Mouse (Mus musculus) kidney, adult 18-20 months (tissue): Measurements from ENCODE around the gene Apex2.
A peak's percentile ranks its signal among the peaks of the same experiment; 100 is the strongest.
"Not testable (repeated sequence)": the region's sequence is repeated elsewhere in the genome, so short reads cannot be mapped to it uniquely, and the experiment has no call there.

Experiments used
- DNase-seq: peaks from one replicate; pipeline ENCODE4 v3.0.0; 2021

The Apex2 gene

DNA sequence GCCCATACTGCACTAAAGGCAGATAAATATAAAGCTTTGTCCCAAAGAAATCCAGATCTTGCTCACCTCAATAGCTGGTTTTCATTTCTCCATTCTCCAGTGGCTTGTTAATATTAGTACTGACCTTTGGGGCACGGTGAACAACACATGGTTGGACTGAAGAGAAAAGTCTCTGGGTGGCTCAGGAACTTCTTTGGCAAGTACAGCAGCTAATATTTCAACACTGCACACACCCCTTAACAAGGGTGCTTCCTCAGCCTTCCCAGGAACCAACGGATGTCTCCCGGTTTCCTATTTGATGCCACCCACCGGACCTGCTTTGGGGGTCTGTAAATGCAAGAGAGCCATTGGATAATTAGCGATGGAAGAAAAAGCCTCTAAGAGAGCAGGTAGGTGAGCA, at the start of gene Apex2:
TSS of gene Apex2 (minus strand) at position 173 of the 400 bp plus-strand sequence.
- DNase-seq: no peak

DNA sequence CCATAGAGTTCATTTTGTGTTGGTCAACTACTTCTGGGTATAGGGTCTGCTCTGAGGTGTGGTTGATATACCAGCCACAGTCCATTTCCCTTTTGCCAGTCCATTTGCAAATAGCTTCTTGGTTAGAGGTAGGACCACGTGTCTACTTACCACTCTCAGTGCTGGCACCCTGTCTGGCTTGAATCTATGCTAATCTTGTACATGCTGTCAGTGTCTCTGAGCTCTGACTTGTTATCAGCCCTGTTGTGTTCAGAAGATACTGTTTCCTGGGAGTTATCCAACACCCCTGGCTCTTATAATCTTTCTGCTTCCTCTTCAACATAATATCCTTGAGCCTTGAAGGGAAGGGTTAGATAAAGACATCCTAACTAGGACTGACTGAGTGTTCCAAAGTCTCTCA, 46.8 kb upstream of the Apex2 start:
- DNase-seq: no peak

DNA sequence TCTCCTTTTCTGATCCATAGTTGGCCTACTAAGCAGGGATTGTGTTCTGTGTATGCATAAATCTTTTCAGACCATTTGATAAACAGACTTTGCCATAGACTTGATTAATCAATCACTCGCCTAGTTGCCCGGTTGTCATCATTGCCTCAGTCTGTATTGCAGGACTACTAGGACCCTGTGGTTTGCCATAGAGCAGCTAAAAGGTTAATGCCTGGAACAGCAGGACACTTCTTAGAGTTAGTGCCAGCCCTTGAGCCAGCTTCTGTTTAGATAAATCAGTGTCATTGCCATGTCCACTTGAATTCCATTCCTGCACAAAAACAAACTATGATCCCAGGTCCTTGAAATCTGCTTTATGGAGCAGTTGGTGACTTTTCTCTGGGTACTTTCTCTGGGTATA, 9.2 kb upstream of the Apex2 start:
- DNase-seq: no peak

DNA sequence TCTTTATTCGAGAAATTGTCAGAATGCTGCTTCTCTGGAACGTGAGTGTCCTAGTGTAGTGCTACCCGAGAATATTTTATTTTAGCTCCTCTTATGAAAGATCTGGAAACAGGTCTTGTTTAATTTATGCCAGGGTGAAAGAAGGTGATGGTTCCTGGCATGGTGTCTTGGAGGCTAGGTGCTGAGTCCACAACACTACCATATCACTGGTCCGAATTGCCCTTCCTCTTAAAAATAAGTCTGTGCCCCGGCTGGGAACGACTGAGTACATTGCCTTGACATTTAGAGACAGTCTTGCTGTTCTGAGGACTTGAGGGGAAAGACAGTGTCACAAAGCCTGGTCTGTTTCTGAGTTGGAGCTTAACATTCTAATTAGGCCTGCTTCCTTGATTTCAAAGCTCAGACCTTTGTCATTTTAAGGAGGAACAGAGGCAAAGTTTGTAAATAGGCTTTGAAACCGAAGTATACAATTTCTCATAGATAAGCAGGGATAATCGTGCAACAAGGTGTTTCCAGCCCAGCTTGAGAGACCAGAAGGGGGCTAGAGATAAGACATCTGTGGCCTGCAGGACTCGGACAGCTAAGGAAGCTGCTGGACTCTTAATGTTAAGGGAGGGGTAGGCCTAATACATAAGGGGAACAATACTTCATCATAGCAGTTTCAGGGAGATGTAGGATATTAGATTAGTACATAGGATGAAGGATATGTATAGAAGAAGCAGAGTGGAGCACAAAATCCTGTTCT, 5.5 kb upstream of the Apex2 start:
- no peak for DNase-seq

DNA sequence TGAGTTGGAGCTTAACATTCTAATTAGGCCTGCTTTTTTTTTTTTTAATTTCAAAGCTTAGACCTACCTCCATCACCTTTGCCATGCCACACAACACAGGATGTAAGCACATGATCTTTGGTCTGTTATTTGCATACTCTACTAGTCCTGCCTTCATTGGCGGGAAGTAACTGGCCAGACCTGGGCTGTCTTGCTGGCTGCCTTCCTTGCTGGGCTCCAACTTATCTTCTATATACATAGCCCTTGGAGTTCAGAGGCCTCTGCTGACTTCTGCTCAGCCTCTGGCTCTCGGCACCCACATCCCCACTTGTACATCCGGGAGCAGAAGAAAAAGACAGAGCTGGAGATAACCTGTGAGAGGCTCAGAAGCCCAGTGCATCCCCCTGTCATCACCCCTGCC, 4.5 kb upstream of the Apex2 start:
- no peak for DNase-seq

DNA sequence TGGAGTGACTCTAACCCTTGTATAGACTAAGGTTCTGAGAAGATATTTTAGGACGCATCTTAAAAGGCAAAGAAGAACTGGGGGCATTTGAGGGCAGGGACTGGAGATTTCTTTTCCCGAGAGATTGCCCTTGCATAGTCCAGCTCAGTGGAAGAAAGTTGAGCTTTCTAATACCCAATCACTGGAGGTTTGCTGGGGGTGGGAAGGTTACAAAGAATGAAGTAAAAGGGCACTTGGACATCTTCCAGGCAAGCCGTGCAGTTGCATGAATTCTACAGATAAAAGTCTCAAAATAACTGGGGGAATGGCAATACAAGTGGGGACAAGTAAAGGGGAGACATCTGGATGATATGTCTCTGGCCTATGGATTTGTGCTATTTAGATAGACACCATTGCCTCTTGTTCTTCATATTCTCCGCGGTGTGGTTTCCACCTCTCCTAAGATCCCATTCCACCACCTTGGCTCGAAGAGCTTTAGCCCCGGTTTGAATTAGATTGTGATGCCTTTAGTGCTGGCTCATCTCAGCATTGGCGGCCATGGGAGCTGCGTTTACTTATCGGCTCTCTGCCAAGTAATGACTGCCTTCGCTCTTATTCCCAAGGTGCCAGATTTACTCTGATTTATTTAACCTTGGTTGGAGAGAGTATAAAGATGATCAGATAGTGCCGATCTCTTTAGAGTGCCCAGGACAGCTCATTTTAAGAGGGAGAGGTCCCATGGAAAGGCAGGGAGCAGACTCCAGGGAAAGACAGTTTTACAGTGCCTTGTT, 3.8 kb upstream of the Apex2 start:
- DNase-seq: no peak

DNA sequence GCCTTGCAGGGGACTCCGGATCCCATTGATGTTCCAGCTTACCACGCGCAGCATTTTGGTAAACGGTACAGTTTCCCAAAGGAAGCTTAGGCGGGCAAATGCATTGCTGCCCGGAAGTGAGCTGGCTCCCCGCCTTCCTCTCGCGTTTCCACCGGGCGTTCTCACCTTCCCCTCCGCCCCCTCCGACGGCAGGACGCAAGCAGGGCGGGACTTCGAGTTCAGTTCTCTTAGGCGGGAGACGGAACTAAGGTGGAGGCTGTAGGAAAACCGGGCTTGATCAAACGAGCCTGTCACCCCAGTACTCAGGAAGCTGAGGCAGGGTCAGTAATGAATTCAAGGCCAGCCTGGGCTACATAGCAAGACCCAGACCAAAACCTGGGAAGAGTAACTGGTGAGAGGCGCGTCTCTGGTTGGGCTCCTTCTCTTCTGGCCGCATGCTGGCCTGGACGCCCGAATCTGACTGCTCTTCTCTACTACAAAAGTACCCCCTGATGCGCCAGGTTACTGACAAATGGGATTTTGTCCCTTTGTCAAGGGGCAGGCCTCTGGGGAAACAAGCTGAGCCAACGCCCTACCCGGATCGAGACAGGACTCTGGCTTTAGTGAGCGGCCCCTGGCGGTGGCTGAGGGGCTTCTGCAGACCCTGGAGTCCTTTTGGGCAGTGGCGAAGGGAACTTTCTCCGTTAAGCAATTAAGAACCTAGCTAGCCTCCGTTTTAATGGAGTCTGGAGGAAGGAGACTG, 1.5 kb downstream of the Apex2 start, which contains the start of gene Pfkfb1:
TSS of gene Pfkfb1 (plus strand) at position 207 of the 742 bp plus-strand sequence.
- DNase-seq: peak; percentile 82

DNA sequence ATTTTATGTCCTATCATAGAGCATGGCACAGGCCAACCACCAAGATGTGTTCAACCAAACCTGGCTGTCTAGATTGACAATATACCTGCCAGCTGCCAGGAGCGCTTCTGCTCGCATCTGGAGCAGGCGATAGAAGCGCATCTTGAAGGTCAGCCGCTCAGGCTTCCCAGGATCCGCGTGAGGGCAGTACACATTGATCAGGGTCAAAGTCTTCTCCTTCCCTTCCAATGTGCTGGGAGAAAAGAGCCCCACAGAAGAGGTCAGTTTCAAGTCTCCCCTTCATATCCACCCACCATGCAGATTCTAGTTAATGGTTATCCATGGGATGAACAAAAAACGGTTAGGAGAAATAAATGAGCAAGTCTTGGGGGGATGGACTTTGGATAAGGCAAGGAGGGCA, 4.6 kb downstream of the Apex2 start:
- peak; percentile 55 for DNase-seq

DNA sequence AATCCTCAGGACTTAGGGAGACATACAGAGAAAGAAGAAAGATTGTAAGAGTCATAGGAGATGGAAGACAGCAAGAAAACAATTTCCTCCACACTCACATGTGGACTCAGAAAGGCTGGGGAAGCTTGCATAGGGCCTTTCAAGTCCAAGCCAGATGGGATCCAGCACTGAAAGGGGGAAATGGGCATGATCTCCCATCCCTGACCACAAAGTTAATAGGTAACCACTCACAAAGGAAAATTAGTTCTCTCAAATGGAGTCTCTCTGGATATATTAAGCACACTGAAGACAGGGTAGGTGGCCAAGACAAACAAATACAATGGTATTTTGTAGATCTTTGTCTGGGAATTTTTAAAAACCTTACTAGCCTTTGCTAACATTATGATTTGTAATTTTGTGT, 7.7 kb downstream of the Apex2 start:
- DNase-seq: no peak

DNA sequence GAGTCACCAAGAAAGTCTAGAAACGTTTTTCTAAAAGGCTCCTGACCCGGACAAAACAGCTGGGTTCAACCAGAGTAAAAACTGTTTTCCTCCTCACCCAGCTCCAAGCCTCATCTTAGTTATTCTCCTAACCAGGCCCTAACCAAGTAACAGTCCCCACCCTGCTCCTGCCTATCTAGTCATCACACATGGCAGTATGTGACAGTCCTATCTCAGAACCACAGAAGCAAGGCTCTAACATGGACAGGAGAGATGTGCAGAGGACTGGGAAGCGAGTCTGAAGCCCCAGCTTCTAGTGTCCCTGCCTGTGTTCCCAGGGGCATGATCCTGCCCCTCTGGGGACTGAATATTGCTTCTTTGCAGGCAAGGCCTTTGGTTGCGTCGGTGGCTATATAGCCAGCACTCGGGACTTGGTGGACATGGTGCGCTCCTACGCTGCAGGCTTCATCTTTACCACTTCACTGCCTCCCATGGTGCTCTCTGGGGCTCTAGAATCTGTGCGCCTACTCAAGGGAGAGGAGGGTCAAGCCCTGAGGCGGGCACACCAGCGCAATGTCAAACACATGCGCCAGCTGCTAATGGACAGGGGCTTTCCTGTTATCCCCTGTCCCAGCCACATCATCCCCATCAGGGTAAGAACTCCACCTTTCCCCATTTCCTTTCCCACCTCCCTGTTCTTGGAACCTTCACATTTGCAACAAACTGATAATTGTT, 24.9 kb downstream of the Apex2 start:
- DNase-seq: no peak

DNA sequence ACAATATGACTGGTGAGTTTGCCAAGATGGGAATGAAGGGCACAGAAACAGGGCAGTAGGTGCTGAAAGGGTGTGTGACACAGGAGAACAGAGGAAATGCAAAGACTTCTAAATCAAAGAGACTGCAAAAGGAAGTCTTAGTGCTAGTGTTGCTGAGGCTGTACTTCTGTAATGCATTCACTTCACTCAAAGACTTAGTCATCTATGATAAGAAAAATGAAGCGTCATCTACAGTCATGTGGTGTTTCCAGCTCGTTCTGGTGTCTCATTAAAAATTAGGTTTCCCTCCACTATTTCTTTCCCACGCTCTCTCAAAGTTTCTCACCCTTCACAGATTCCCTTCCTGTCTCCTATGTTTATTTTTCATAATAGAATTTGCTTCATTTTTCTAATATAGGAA, 35.6 kb downstream of the Apex2 start:
- DNase-seq: no peak

DNA sequence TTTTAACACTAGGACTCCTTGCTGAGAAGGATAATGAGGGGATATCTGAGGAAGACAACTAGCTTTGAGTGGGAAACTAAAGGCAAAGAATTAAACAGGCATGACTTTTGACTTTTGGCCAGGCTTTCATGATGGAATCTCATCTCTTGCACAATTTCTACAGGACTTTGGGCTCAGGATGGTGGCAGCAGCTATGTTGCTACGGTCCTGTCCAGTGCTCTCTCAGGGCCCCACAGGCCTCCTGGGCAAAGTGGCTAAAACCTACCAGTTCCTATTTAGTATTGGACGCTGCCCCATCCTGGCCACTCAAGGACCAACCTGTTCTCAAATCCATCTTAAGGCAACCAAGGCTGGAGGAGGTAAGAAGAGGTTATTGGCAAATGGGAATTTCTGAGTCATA, 37.7 kb downstream of the Apex2 start:
- DNase-seq: no peak

DNA sequence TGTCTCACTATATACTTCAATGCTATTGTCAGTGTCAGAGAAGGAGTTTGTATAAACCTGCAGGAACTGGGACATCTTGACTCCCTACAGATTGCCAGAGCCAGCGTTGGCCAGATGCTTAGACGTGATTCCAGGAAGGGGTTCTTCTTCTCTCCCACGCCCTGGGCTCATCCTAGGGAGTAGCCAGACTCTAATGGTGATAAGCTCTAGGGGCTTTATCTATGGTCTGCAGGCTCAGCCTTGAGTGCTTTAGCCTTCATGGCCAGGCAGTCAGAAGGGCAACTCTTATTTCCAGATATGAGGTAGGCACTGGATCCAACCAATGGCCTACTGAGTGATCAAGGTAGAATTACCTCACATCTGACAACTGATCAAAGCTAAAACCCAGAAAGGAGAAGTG, 40.0 kb downstream of the Apex2 start:
- DNase-seq: no peak

DNA sequence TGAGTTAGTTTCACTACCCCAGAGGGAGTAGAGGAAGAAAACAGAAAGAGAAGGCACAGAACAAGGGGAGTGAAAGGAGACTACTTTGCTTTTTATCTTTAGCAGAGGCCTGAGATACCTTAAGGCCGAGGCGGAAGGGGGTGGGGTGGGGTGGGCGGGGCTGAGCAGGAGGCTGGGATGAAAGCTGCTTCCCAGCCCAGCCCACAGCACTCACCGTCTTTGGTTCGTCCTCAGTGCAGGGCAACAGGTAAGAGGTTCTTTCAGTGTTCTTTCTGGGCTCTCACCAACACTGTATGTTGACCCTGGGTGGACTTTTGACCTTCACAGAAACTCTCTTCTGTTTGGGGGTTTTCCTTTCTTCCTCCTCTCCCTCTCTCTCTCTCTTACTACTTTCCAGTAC, 42.4 kb downstream of the Apex2 start, which contains the start of gene Alas2:
TSS of gene Alas2 (plus strand) at position 137 of the 400 bp plus-strand sequence.
- no peak for DNase-seq

DNA sequence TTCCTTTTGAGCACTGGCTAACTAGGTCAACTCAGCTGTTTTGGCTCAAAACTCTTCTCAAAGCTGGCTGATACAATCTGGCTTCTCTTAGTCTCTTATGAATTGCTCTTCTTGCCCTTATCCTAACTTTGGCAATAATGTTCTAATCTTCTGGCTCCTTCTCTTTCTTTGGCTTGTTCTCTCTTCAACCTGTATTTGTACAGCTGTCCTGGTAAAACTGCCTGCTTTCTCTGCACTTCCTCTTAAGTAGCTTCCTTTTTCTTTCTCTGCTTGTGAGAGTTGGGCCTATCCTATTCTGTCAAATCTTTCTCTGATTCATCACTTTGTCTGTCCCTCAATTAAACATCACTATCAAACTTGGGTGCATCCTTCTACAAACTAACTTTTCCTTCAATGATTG, 48.0 kb downstream of the Apex2 start:
- no peak for DNase-seq

DNA sequence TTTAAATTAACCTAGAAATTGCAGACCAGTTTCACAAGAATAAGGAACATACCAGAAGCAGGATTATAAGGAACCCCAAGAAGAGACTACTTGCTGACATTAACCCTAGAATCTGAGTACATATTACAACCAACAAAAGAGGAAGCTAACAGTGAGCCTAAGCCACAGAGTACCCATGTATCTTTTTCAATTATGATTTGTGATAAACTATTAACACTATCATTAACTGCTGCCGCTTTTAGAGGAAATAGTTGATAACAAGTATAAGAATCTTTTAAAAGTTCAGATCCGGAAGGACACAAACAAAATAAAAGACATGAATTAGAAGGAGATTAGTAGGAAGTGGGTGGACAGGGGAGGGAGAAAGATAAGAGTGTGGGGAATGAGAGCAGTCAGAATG, 49.6 kb downstream of the Apex2 start:
- DNase-seq: no peak

DNA sequence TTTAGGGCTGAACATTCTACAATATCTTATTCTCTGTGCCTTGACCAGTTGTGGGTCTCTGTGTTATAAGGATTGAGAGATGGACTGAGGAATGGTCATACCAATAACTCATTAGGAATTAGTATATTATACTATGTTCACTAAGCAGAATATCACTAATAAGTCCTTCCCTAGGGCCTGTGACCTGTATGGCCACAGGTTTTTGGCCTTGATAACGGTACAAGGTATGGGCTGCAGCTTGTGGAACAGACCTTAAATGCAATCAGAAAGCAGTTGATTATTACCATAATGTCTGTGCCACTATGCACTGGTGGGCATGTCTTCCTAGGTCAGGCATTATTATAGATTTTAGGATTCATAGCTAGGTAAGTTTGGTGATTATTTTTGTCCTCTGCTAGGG, 73.2 kb downstream of the Apex2 start:
- DNase-seq: no peak

DNA sequence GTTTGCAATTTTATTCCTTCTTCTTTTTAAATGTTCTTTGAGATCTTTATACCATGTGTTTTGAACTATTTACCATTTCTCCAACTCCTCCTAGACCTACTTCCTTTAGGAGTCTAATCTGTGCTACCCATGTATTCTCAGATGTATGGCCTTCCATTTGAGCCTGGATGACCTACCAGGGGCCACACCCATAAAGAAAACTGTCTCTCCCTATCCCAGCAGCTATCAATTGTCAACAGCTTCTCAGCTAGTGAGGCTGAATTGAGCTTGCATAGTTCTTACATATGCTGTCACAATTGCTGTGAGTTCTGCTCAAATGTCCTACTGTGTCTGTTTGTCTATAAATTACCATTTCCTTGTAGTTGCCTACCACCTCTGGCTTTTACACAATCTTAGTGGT, 73.7 kb downstream of the Apex2 start:
- DNase-seq: no peak

DNA sequence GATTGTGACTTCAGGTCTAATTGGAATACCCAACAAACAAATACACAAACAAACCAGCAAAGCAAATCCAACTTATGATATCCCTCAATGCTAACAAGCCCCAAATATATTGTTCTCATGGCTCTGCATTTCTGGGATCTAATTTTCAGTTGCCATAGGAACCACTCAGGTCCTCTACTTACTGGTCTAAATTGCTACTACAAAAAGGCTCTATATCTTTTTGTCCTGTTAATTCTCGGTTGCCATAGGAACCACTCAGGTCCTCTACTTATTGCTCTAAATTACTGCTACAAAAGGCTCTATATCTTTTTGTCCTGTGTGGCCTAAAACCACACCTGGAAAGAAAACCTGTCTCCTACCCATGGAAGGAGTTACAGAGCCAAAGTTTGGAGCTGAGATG, 75.5 kb downstream of the Apex2 start:
- DNase-seq: no peak

DNA sequence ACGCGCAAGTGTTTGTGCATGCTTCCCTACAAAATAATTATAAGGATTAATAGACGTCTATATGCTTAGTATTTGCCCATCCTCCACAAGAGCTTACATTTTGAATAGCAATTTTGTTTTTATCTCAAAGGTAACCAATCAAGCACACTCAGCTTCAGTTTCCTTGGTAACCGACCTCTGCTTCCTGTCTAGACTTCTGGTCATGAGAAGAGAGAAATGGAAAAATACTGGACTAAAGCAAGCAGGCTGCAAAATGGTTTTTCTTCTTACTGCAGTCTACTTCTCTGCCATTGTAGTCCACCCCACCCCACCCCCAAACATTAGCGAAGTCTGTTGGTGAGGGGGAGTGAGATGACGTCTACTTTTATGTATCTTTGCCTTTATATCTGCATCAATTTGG, 78.4 kb downstream of the Apex2 start:
- no peak for DNase-seq

DNA sequence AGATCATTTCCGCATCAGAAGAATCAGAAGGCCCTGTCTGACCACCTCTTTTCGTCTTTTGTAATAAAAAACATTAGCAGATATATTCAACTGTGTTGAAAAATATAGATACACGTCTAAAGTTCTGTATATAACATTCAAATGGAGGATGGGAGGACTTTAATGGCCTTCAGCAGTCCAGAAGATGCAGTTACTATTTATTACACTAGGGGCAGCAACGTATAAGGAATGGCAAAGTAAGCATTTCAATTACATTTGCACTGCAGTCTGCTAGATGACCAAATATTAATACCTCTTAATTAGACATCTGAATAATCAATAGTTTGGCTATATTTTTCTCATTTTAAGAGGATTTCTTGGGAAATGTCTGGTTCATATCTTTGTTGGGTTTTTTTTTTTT, 79.0 kb downstream of the Apex2 start:
- no peak for DNase-seq

DNA sequence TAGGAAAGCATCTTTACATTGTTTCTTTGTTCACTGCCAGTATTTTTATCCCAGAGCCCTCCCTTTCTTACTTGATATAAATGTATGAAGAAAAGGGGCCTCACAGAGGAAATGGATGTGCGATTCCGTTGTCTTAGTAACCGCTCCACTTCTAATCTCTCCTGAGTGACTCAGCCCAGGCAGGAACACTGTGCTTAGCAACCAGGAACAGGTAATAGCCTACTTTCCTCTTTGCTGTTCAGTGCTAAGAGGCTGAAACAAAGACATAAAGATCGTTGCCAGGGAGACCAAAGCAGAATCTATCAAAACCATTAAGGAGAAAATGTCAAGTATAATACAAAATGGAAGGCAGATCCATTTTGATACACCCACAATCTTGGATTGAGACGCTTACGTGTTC, 81.0 kb downstream of the Apex2 start:
- no peak for DNase-seq

DNA sequence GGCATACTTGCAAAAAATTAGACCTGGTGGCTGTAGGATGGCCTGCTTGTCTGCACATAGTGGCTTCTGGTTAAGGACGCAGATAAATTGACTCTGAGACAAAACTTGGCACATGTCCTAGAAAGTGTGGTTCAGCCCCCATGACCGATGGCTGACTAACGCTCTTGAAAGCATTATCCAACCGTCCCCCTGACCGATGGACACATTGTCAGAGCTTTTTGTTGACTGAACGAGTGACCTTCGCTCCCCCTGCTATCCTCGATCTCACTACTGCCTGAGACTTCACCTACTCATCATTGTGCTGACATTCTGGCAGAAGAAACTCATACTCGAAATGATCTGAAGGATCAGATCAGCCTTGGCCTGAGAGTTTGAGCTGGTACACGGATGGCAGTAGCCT, 101.9 kb downstream of the Apex2 start:
- not testable (repeated sequence) for DNase-seq
